Mouse (Mus musculus) T-helper 2 cell (primary cell): ENCODE data around the gene Ttc27.

Experiments used
- in situ Hi-C: fragments of 300-600 bp; cut with MboI, MseI; formaldehyde crosslinking; loops from one replicate; pipeline ENCODE4 v1.15.1; 2025; ENCODE audit warnings: high pct_unique_total_duplicates

The Ttc27 gene

GRCm38 (mm10) chr17:74872567-74872966 is 155.0 kb downstream of the Ttc27 start:
- in situ Hi-C loops = no loop called here

GRCm38 (mm10) chr17:74873756-74874155 is 156.2 kb downstream of the Ttc27 start:
- in situ Hi-C loops = no loop called here

- in situ Hi-C loops = no loop called here
Measured at GRCm38 (mm10) chr17:74875740-74876139, 158.2 kb downstream of the Ttc27 start.

- in situ Hi-C loops = no loop called here
Measured at GRCm38 (mm10) chr17:74876954-74877353, 159.4 kb downstream of the Ttc27 start.

GRCm38 (mm10) chr17:74879768-74880167 is 162.2 kb downstream of the Ttc27 start:
- in situ Hi-C loops = loop anchor here (10.0 kb wide), 1 partner anchor 105 kb away; no protein-coding TSS in a partner anchor

GRCm38 (mm10) chr17:74887039-74887438 is 169.5 kb downstream of the Ttc27 start:
- in situ Hi-C loops = loop anchor here (10.0 kb wide), 1 partner anchor 98 kb away; no protein-coding TSS in a partner anchor

- in situ Hi-C loops = loop anchor here (10.0 kb wide), 1 partner anchor 96 kb away; no protein-coding TSS in a partner anchor
Measured at GRCm38 (mm10) chr17:74888836-74889534, 171.5 kb downstream of the Ttc27 start.

- in situ Hi-C loops = loop anchor here (10.0 kb wide), 1 partner anchor 95 kb away; no protein-coding TSS in a partner anchor
Measured at GRCm38 (mm10) chr17:74889535-74890117, 172.1 kb downstream of the Ttc27 start.

GRCm38 (mm10) chr17:74902453-74902852 is 184.9 kb downstream of the Ttc27 start:
- in situ Hi-C loops = no loop called here

- in situ Hi-C loops = no loop called here
Measured at GRCm38 (mm10) chr17:74903411-74904331, 186.1 kb downstream of the Ttc27 start.

GRCm38 (mm10) chr17:74904332-74904687 is 186.8 kb downstream of the Ttc27 start:
- in situ Hi-C loops = no loop called here

GRCm38 (mm10) chr17:74904956-74905355 is 187.4 kb downstream of the Ttc27 start:
- in situ Hi-C loops = no loop called here

GRCm38 (mm10) chr17:74912995-74913394 is 195.5 kb downstream of the Ttc27 start:
- in situ Hi-C loops = no loop called here
